Mouse (Mus musculus): ENCODE measurements around the gene Gm42688. TPM values are rescaled to one million over a fixed set of nuclear protein-coding genes. Genes with fewer than 3 reads are reported as not detected.
"Not testable (repeated sequence)": the region's sequence is repeated elsewhere in the genome, so short reads cannot be mapped to it uniquely, and the experiment has no call there.

Gene Gm42688
- polyA plus RNA-seq, 1 experiment from 2014 or later = 3.5 TPM

GRCm38 (mm10) chr6:83145209-83145608, 43.8 kb downstream of the Gm42688 start:
- H3K27ac ChIP-seq = no peak overlapping the region
- H3K27me3 ChIP-seq = no peaks in the 10 kb centered on the region
- H3K9ac ChIP-seq = no peak overlapping the region
- H3K4me3 ChIP-seq = no peak overlapping the region
- WGBS = 75% methylated on average over 2 of the region's 2 CpGs
- H3K36me3 ChIP-seq = peaks cover 45% of the 10 kb centered on the region
- peaks cover 28% of the 10 kb centered on the region for H3K4me1 ChIP-seq
- no peak overlapping the region for H3K4me2 ChIP-seq
- ATAC-seq (ENCODE audit: insufficient number of reproducible peaks, insufficient read depth, low FRiP score, low TSS enrichment, low read depth) = no peak
- H3K9me3 ChIP-seq = no peaks in the 10 kb centered on the region

GRCm38 (mm10) chr6:83145805-83146204, 44.4 kb downstream of the Gm42688 start:
- no peak overlapping the region for H3K4me3 ChIP-seq
- H3K36me3 ChIP-seq = peaks cover 50% of the 10 kb centered on the region
- 73% methylated on average over 9 of the region's 9 CpGs for WGBS
- no peak for ATAC-seq (ENCODE audit: insufficient number of reproducible peaks, insufficient read depth, low FRiP score, low TSS enrichment, low read depth)
- peak overlapping the region; percentile 4; the same call in 1 of the 2 replicates for H3K27ac ChIP-seq
- no peaks in the 10 kb centered on the region for H3K9me3 ChIP-seq
- H3K9ac ChIP-seq = no peak overlapping the region
- peaks cover 27% of the 10 kb centered on the region for H3K4me1 ChIP-seq
- no peaks in the 10 kb centered on the region for H3K27me3 ChIP-seq
- H3K4me2 ChIP-seq = no peak overlapping the region

- Histone ChIP-seq H3K4me3 (no peak overlapping the region), H3K36me3 (peaks cover 65% of the 10 kb centered on the region), H3K9me3 (no peaks in the 10 kb centered on the region), H3K27ac (no peak overlapping the region), H3K4me1 (peaks cover 16% of the 10 kb centered on the region), H3K9ac (no peak overlapping the region), H3K27me3 (no peaks in the 10 kb centered on the region), H3K4me2 (no peak overlapping the region)
- no peak for ATAC-seq (ENCODE audit: insufficient number of reproducible peaks, insufficient read depth, low FRiP score, low TSS enrichment, low read depth)
- WGBS = 62% methylated on average over 7 of the region's 7 CpGs
Measured at GRCm38 (mm10) chr6:83147280-83147679, 45.9 kb downstream of the Gm42688 start.

GRCm38 (mm10) chr6:83151721-83152120, 50.3 kb downstream of the Gm42688 start:
- H3K4me3 ChIP-seq = no peak overlapping the region
- no peak for ATAC-seq (ENCODE audit: insufficient number of reproducible peaks, insufficient read depth, low FRiP score, low TSS enrichment, low read depth)
- H3K9me3 ChIP-seq = no peaks in the 10 kb centered on the region
- no peak overlapping the region for H3K27ac ChIP-seq
- 43% methylated on average over 8 of the region's 8 CpGs for WGBS
- peaks cover 69% of the 10 kb centered on the region for H3K36me3 ChIP-seq
- H3K4me2 ChIP-seq = no peak overlapping the region
- H3K4me1 ChIP-seq = peaks cover 19% of the 10 kb centered on the region
- H3K27me3 ChIP-seq = no peaks in the 10 kb centered on the region
- H3K9ac ChIP-seq = 0 out of 2 replicates have a peak overlapping the region, but pooled peaks have one; percentile 16

- H3K9ac ChIP-seq = no peak overlapping the region
- H3K36me3 ChIP-seq = peaks cover 55% of the 10 kb centered on the region
- no peak overlapping the region for H3K4me3 ChIP-seq
- no peaks in the 10 kb centered on the region for H3K27me3 ChIP-seq
- WGBS = 86% methylated on average over 12 of the region's 12 CpGs
- peaks cover 19% of the 10 kb centered on the region for H3K4me1 ChIP-seq
- no peak for ATAC-seq (ENCODE audit: insufficient number of reproducible peaks, insufficient read depth, low FRiP score, low TSS enrichment, low read depth)
- H3K27ac ChIP-seq = no peak overlapping the region
- H3K4me2 ChIP-seq = no peak overlapping the region
- H3K9me3 ChIP-seq = no peaks in the 10 kb centered on the region
Measured at GRCm38 (mm10) chr6:83153038-83153437, 51.6 kb downstream of the Gm42688 start.

- Histone ChIP-seq H3K27ac (no peak overlapping the region), H3K9me3 (no peaks in the 10 kb centered on the region), H3K36me3 (peaks cover 51% of the 10 kb centered on the region), H3K4me1 (peaks cover 19% of the 10 kb centered on the region), H3K27me3 (no peaks in the 10 kb centered on the region), H3K4me3 (no peak overlapping the region), H3K4me2 (no peak overlapping the region), H3K9ac (no peak overlapping the region)
- ATAC-seq (ENCODE audit: insufficient number of reproducible peaks, insufficient read depth, low FRiP score, low TSS enrichment, low read depth) = no peak
- 62% methylated on average over 5 of the region's 5 CpGs for WGBS
Measured at GRCm38 (mm10) chr6:83153485-83153884, 52.1 kb downstream of the Gm42688 start.

GRCm38 (mm10) chr6:83155552-83156238, 54.3 kb downstream of the Gm42688 start:
- Histone ChIP-seq H3K9ac (peak overlapping the region; percentile 71), H3K27me3 (peaks cover 9% of the 10 kb centered on the region), H3K4me3 (peak overlapping the region; percentile 59), H3K9me3 (no peaks in the 10 kb centered on the region), H3K36me3 (peaks cover 29% of the 10 kb centered on the region), H3K27ac (no peak overlapping the region), H3K4me2 (peak overlapping the region; percentile 87), H3K4me1 (peaks cover 19% of the 10 kb centered on the region)
- no peak for ATAC-seq (ENCODE audit: insufficient number of reproducible peaks, insufficient read depth, low FRiP score, low TSS enrichment, low read depth)
- 9% methylated on average over 23 of the region's 23 CpGs for WGBS

GRCm38 (mm10) chr6:83156259-83156684, 54.9 kb downstream of the Gm42688 start, which contains the start of the genes Wdr54 and 1700003E16Rik:
Gene Wdr54 (minus strand): TSS chr6:83156397.
Gene 1700003E16Rik (plus strand): TSS chr6:83156404.
- peak within 1 kb of the TSS; percentile 59 for H3K4me3 ChIP-seq
- H3K4me1 ChIP-seq = peaks cover 22% of the 10 kb centered on the region
- peak within 1 kb of the TSS; percentile 71 for H3K9ac ChIP-seq
- peaks cover 15% of the 10 kb centered on the region for H3K27me3 ChIP-seq
- under 1% methylated on average over 32 of the region's 32 CpGs for WGBS
- no peaks in the 10 kb centered on the region for H3K9me3 ChIP-seq
- H3K4me2 ChIP-seq = peak within 1 kb of the TSS; percentile 87
- ATAC-seq (ENCODE audit: insufficient number of reproducible peaks, insufficient read depth, low FRiP score, low TSS enrichment, low read depth) = peak; percentile 52; the same call in 1 of the 2 replicates
- H3K36me3 ChIP-seq = peaks cover 23% of the 10 kb centered on the region
- H3K27ac ChIP-seq = no peak within 1 kb of the TSS

GRCm38 (mm10) chr6:83159456-83159855, 58.0 kb downstream of the Gm42688 start:
- not testable (repeated sequence) for H3K4me2 ChIP-seq; ATAC-seq (ENCODE audit: insufficient number of reproducible peaks, insufficient read depth, low FRiP score, low TSS enrichment, low read depth); H3K9ac ChIP-seq; H3K36me3 ChIP-seq; H3K9me3 ChIP-seq; H3K27ac ChIP-seq; H3K4me3 ChIP-seq
- Histone ChIP-seq H3K4me1 (peaks cover 34% of the 10 kb centered on the region), H3K27me3 (peaks cover 32% of the 10 kb centered on the region)
- WGBS = 23% methylated on average over 3 of the region's 3 CpGs

MicroRNA genes within 50 kb of the gene (microRNA counts, 519-probe panel; counts per million panel counts)
- microRNA mmu-miR-3470a+mmu-miR-3470b = 236 counts per million, percentile 44 among the panel's probes with 10 or more counts

Small RNAs within 50 kb of the gene (microRNA-seq; reads per million reads assigned to microRNA genes)
- gene Mir3470a = not detected

Other genes with a start within 250 kb of the Gm42688 start
- gene Sema4f, start 161.8 kb upstream of the Gm42688 start, polyA plus RNA-seq (2015; fragmentation: Nextera tagmentation; extraction: Ambion mirVana) = 6.5 and 7.2 TPM in 2 replicates
- gene M1ap, start 154.7 kb upstream of the Gm42688 start, polyA plus RNA-seq (2015; fragmentation: Nextera tagmentation; extraction: Ambion mirVana) = 0.25 and 0.88 TPM in 2 replicates
- 11.5 and 12.8 TPM in 2 replicates for gene Dok1, start 68.1 kb upstream of the Gm42688 start, polyA plus RNA-seq (2015; fragmentation: Nextera tagmentation; extraction: Ambion mirVana)
- 20.9 and 24.1 TPM in 2 replicates for gene Loxl3, start 67.4 kb upstream of the Gm42688 start, polyA plus RNA-seq (2015; fragmentation: Nextera tagmentation; extraction: Ambion mirVana)
- 177 and 206 TPM in 2 replicates for gene Aup1, start 47.1 kb upstream of the Gm42688 start, polyA plus RNA-seq (2015; fragmentation: Nextera tagmentation; extraction: Ambion mirVana)
- 72.6 and 75.4 TPM in 2 replicates for gene Htra2, start 46.3 kb upstream of the Gm42688 start, polyA plus RNA-seq (2015; fragmentation: Nextera tagmentation; extraction: Ambion mirVana)
- gene Dqx1, start 43.8 kb upstream of the Gm42688 start, polyA plus RNA-seq (2015; fragmentation: Nextera tagmentation; extraction: Ambion mirVana) = 1.3 TPM in 2 replicates
- 0.31 and 0.67 TPM in 2 replicates for gene Tlx2, start 31.3 kb upstream of the Gm42688 start, polyA plus RNA-seq (2015; fragmentation: Nextera tagmentation; extraction: Ambion mirVana)
- gene Pcgf1, start 23.7 kb upstream of the Gm42688 start, polyA plus RNA-seq (2015; fragmentation: Nextera tagmentation; extraction: Ambion mirVana) = 44.3 and 47.5 TPM in 2 replicates
- 0.27 and 0.56 TPM in 2 replicates for gene Lbx2, start 15.2 kb upstream of the Gm42688 start, polyA plus RNA-seq (2015; fragmentation: Nextera tagmentation; extraction: Ambion mirVana)
- gene Ccdc142, start within 50 bp of the Gm42688 start, polyA plus RNA-seq (2015; fragmentation: Nextera tagmentation; extraction: Ambion mirVana) = 2.9 and 3.5 TPM in 2 replicates
- gene Mrpl53, start 7.4 kb downstream of the Gm42688 start, polyA plus RNA-seq (2015; fragmentation: Nextera tagmentation; extraction: Ambion mirVana) = 137 and 151 TPM in 2 replicates
- gene Mogs, start 13.9 kb downstream of the Gm42688 start, polyA plus RNA-seq (2015; fragmentation: Nextera tagmentation; extraction: Ambion mirVana) = 45.0 and 45.6 TPM in 2 replicates
- gene Wbp1, start 19.9 kb downstream of the Gm42688 start, polyA plus RNA-seq (2015; fragmentation: Nextera tagmentation; extraction: Ambion mirVana) = 144 and 172 TPM in 2 replicates
- 13.2 and 13.9 TPM in 2 replicates for gene Ino80b, start 23.8 kb downstream of the Gm42688 start, polyA plus RNA-seq (2015; fragmentation: Nextera tagmentation; extraction: Ambion mirVana)
- gene Rtkn, start 33.8 kb downstream of the Gm42688 start, polyA plus RNA-seq (2015; fragmentation: Nextera tagmentation; extraction: Ambion mirVana) = 46.7 and 51.8 TPM in 2 replicates
- gene Wdr54, start 54.8 kb downstream of the Gm42688 start, polyA plus RNA-seq (2015; fragmentation: Nextera tagmentation; extraction: Ambion mirVana) = 7.1 and 7.9 TPM in 2 replicates
- 2.0 and 2.8 TPM in 2 replicates for gene 1700003E16Rik, start 54.8 kb downstream of the Gm42688 start, polyA plus RNA-seq (2015; fragmentation: Nextera tagmentation; extraction: Ambion mirVana)
- 87.7 and 90.0 TPM in 2 replicates for gene Dctn1, start 64.3 kb downstream of the Gm42688 start, polyA plus RNA-seq (2015; fragmentation: Nextera tagmentation; extraction: Ambion mirVana)
- 0.15 and 0.20 TPM in 2 replicates for gene Slc4a5, start 118.2 kb downstream of the Gm42688 start, polyA plus RNA-seq (2015; fragmentation: Nextera tagmentation; extraction: Ambion mirVana)
- 36.3 and 37.0 TPM in 2 replicates for gene Mthfd2, start 224.3 kb downstream of the Gm42688 start, polyA plus RNA-seq (2015; fragmentation: Nextera tagmentation; extraction: Ambion mirVana)
- 60.1 and 65.1 TPM in 2 replicates for gene Mob1a, start 224.4 kb downstream of the Gm42688 start, polyA plus RNA-seq (2015; fragmentation: Nextera tagmentation; extraction: Ambion mirVana)
- 115 and 121 TPM in 2 replicates for gene Bola3, start 247.5 kb downstream of the Gm42688 start, polyA plus RNA-seq (2015; fragmentation: Nextera tagmentation; extraction: Ambion mirVana)